Mouse (Mus musculus) heart, adult 2 months (tissue): ENCODE data around the gene Setmar.

Experiments used
- CTCF ChIP-seq: fragments of 200-600 bp; IDR thresholded peaks from 2 replicates; pipeline ENCODE4 v1.8.1; 2022; ENCODE audit warnings: antibody characterized with exemption, mild to moderate bottlenecking, moderate library complexity
- POLR2A ChIP-seq: fragments of 200-500 bp; IDR thresholded peaks from 2 replicates; pipeline ENCODE4 v1.6.1; 2011; ENCODE audit warnings: mild to moderate bottlenecking, low read depth, low read length, control low read depth; ENCODE audit not compliant: insufficient read depth

DNA sequence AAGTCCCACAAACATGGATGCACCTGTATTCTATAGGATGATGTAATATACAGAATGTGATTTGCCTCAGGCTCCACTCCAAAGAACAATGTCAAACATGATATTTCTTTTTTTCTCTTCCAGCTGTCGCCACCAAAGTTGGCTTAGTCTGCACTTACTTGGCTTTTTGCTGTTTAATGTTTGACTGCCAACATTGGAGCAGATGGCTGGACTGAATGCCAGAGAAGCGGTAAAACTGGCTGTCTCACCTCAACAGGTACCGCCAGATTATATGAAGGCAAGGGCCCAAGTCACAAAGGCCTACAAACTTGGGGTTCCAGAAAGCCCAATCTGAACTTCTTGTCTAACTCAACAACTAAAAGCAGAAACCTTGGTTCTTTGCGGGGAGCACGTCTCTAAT is 6.8 kb upstream of the Setmar start:
- no peak for TF ChIP-seq CTCF
- TF ChIP-seq POLR2A: no peak
